8 mouse cellular contexts compared by ENCODE assay signal in the genomic region with DNA sequence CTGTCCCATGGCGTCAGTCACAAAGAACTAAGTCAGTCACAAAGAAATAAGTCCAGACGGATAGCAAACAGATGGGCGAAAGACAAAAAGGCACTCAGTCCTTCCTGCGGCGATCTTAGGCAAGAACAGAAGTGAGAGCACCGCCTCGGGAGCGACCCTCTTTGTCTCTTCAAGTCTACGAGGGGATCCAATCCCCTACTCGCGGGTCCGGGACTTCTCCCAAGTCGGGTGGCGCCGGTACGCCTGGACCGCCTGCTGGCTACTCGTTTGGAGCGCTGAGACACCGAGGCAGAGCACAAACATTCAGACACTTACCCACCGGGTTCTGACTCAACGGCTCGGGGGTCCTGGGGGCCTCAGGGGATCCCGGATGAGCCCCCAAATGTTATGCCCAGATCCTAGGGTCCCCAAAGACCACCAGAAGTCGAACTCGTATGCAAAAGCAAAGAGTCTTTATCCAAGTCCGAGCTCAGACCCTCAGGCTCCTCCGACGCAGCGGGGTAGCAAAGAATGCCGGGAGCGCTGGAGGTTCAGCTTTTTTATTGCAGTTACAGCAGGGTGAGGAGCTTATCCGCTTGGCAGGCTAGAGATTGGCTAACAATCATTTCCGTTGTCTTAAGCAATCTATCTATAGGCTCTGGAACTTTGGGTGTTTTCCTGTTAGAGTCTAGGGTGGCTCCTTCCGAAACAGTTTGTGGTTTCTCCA. TPM values are rescaled to one million over a fixed set of nuclear protein-coding genes. Genes with fewer than 3 reads are reported as not detected.
DNase-seq lines count a peak whose midpoint lies in the region; ATAC-seq and TF ChIP-seq lines count a peak whose summit lies in the region.

No protein-coding gene starts in this region.

- ATAC-seq in kidney, postnatal 0 days (replicated peaks; ENCODE audit: low FRiP score, low read depth): no peak; the same call in 1 of the 2 replicates
- ATAC-seq in lung, embryonic 16.5 days (ENCODE audit: low read depth): peak; percentile 72

- peaks cover 4% of the 10 kb centered on the region; the same call in 1 of the 2 replicates for H3K27me3 ChIP-seq in testis, adult 2 months (ENCODE audit: control insufficient read depth, insufficient read depth, low read length)
- no peaks in the 10 kb centered on the region for H3K27me3 ChIP-seq in heart, embryonic 10.5 days (ENCODE audit: insufficient read depth, poor library complexity, severe bottlenecking)
- no peaks in the 10 kb centered on the region for H3K27me3 ChIP-seq in kidney, postnatal 0 days (ENCODE audit: insufficient read depth, low read length)
- H3K27me3 ChIP-seq in lung, embryonic 16.5 days (ENCODE audit: control insufficient read depth, insufficient read depth, low read depth, low read length): no peaks in the 10 kb centered on the region

- no peak for TF ChIP-seq CTCF in testis, adult 2 months (IDR thresholded peaks at IDR 0.05; ENCODE audit: control insufficient read depth, insufficient read depth, insufficient replicate concordance, low read depth, low read length)
- TF ChIP-seq CTCF in kidney, postnatal 0 days (IDR thresholded peaks at IDR 0.05; ENCODE audit: low read depth): no peak

- H3K4me3 ChIP-seq in testis, adult 2 months (ENCODE audit: control insufficient read depth, low read depth, low read length): peak overlapping the region; percentile 73
- peak overlapping the region; percentile 60 for H3K4me3 ChIP-seq in heart, embryonic 10.5 days
- H3K4me3 ChIP-seq in kidney, postnatal 0 days (replicated peaks; ENCODE audit: low read depth, low read length): peak overlapping the region; percentile 26
- peak overlapping the region; percentile 51 for H3K4me3 ChIP-seq in lung, embryonic 16.5 days (ENCODE audit: low read length)

- peak overlapping the region; percentile 61 for H3K9ac ChIP-seq in kidney, postnatal 0 days (ENCODE audit: low read depth, low read length)
- peak overlapping the region; percentile 65 for H3K9ac ChIP-seq in lung, embryonic 16.5 days (ENCODE audit: low read length)

- WGBS in heart, embryonic 10.5 days: 12% methylated on average over 35 of the region's 35 CpGs
- WGBS in kidney, postnatal 0 days: 11% methylated on average over 35 of the region's 35 CpGs
- 8% methylated on average over 35 of the region's 35 CpGs for WGBS in lung, embryonic 16.5 days

- H3K4me2 ChIP-seq in kidney, postnatal 0 days (ENCODE audit: low read length): peak overlapping the region; percentile 69
- peak overlapping the region; percentile 67 for H3K4me2 ChIP-seq in lung, embryonic 16.5 days (ENCODE audit: low read depth, low read length)

- peaks cover 20% of the 10 kb centered on the region for H3K4me1 ChIP-seq in testis, adult 2 months (ENCODE audit: control insufficient read depth, insufficient read depth, low read length)
- peaks cover 10% of the 10 kb centered on the region for H3K4me1 ChIP-seq in heart, embryonic 10.5 days
- 0 out of 2 replicates have a peak, but pooled peaks cover 4% of the 10 kb centered on the region for H3K4me1 ChIP-seq in kidney, postnatal 0 days (replicated peaks; ENCODE audit: insufficient read depth, low read length)
- H3K4me1 ChIP-seq in lung, embryonic 16.5 days (replicated peaks; ENCODE audit: control insufficient read depth, insufficient read depth, low read length): peaks cover 5% of the 10 kb centered on the region; the same call in 1 of the 2 replicates

- peak overlapping the region; percentile 18; the same call in 1 of the 2 replicates for H3K27ac ChIP-seq in testis, adult 2 months (ENCODE audit: control insufficient read depth, insufficient read depth, low read depth, low read length)
- peak overlapping the region; percentile 90 for H3K27ac ChIP-seq in heart, embryonic 10.5 days
- H3K27ac ChIP-seq in kidney, postnatal 0 days: peak overlapping the region; percentile 58; the same call in 1 of the 2 replicates
- H3K27ac ChIP-seq in lung, embryonic 16.5 days (ENCODE audit: low read length): peak overlapping the region; percentile 48

- no peak for TF ChIP-seq POLR2A in testis, adult 2 months (IDR thresholded peaks at IDR 0.05; ENCODE audit: control insufficient read depth, low read depth, low read length)

- H3K9me3 ChIP-seq in heart, embryonic 10.5 days: peaks cover 13% of the 10 kb centered on the region; the same call in 1 of the 2 replicates
- peaks cover 20% of the 10 kb centered on the region for H3K9me3 ChIP-seq in kidney, postnatal 0 days (replicated peaks; ENCODE audit: low read length)
- peaks cover 30% of the 10 kb centered on the region for H3K9me3 ChIP-seq in lung, embryonic 16.5 days (ENCODE audit: control insufficient read depth, low read length)

- no peaks in the 10 kb centered on the region for H3K36me3 ChIP-seq in testis, adult 2 months (ENCODE audit: control insufficient read depth, insufficient read depth, low read length)
- peaks cover 36% of the 10 kb centered on the region for H3K36me3 ChIP-seq in heart, embryonic 10.5 days
- H3K36me3 ChIP-seq in kidney, postnatal 0 days (ENCODE audit: insufficient read depth, low read length): no peaks in the 10 kb centered on the region
- peaks cover 18% of the 10 kb centered on the region for H3K36me3 ChIP-seq in lung, embryonic 16.5 days (ENCODE audit: control insufficient read depth, insufficient read depth, low read length)

- DNase-seq in testis, postnatal 14 days (ENCODE audit: low spot score): no peak
- peak; percentile 44 to 47 for DNase-seq in cerebellum, postnatal 25 days
- peak; percentile 80 for DNase-seq in heart, embryonic 10.5 days (ENCODE audit: low spot score)
- peak; percentile 84 for DNase-seq in kidney, postnatal 0 days (ENCODE audit: low spot score)
- DNase-seq in retina, embryonic 14.5 days (ENCODE audit: low spot score): peak; percentile 71
- no peak for DNase-seq in gastrocnemius, adult 8-10 months (ENCODE audit: low spot score in 2 of 2)

RNA-seq across cellular contexts. Expression of a gene that starts 6.5 kb away (rescaled TPM):
- polyA plus RNA-seq in testis, adult 2 months (2012; rRNA removed): 18.0 and 19.8 TPM in 2 replicates
- 52.5 and 60.2 TPM in 2 replicates for polyA plus RNA-seq in heart, embryonic 10.5 days (2016; fragmentation: Nextera tagmentation; extraction: Ambion mirVana)
- 42.7 and 42.8 TPM in 2 replicates for polyA plus RNA-seq in kidney, postnatal 0 days (2015; fragmentation: Nextera tagmentation; extraction: Ambion mirVana)
- 50.8 and 54.6 TPM in 2 replicates for polyA plus RNA-seq in lung, embryonic 16.5 days (2015; fragmentation: Nextera tagmentation; extraction: Ambion mirVana)
- total RNA-seq in gastrocnemius, adult 8-10 months (2022): 10 to 100 TPM; 10.7 to 14.9 (median 13.7) TPM

RNA-seq across cellular contexts. Expression of a gene that starts 6.7 kb away (rescaled TPM):
- 24.6 and 28.6 TPM in 2 replicates for polyA plus RNA-seq in testis, adult 2 months (2012; rRNA removed)
- polyA plus RNA-seq in heart, embryonic 10.5 days (2016; fragmentation: Nextera tagmentation; extraction: Ambion mirVana): 97.6 and 113 TPM in 2 replicates
- 74.9 and 80.9 TPM in 2 replicates for polyA plus RNA-seq in kidney, postnatal 0 days (2015; fragmentation: Nextera tagmentation; extraction: Ambion mirVana)
- 73.8 and 79.4 TPM in 2 replicates for polyA plus RNA-seq in lung, embryonic 16.5 days (2015; fragmentation: Nextera tagmentation; extraction: Ambion mirVana)
- total RNA-seq in gastrocnemius, adult 8-10 months (2022): 10 to 100 TPM in 3 of 4 experiments, 1 to 10 TPM in 1; 9.4 to 13.2 (median 11.3) TPM

RNA-seq across cellular contexts. Expression of a gene that starts 26.6 kb away (rescaled TPM):
- polyA plus RNA-seq in testis, adult 2 months (2012; rRNA removed): 1.9 and 4.1 TPM in 2 replicates
- 8.1 and 9.1 TPM in 2 replicates for polyA plus RNA-seq in heart, embryonic 10.5 days (2016; fragmentation: Nextera tagmentation; extraction: Ambion mirVana)
- polyA plus RNA-seq in kidney, postnatal 0 days (2015; fragmentation: Nextera tagmentation; extraction: Ambion mirVana): 29.0 and 33.9 TPM in 2 replicates
- polyA plus RNA-seq in lung, embryonic 16.5 days (2015; fragmentation: Nextera tagmentation; extraction: Ambion mirVana): 43.2 and 44.0 TPM in 2 replicates
- total RNA-seq in gastrocnemius, adult 8-10 months (2022): 1 to 10 TPM in 3 of 4 experiments, under 1 TPM in 1; 0.73 to 3.7 (median 1.8) TPM

Comparison
In these comparisons a context has a peak if more than half of its experiments do, and no peak if none do; other contexts are left out.
1. H3K27ac ChIP-seq: peak in every context shown above with its lines; median percentile 90 in heart, embryonic 10.5 days; 58 in kidney, postnatal 0 days; 48 in lung, embryonic 16.5 days; 18 in testis, adult 2 months.
2. DNase-seq: peak in cerebellum, postnatal 25 days (2 of 2), heart, embryonic 10.5 days (single experiment), kidney, postnatal 0 days (single experiment) and retina, embryonic 14.5 days (single experiment); none in testis, postnatal 14 days (single experiment) and gastrocnemius, adult 8-10 months (0 of 2).
3. Peak in every context shown above with its lines, with median percentiles within 50 percentile points of each other: H3K4me3 ChIP-seq.